Mouse (Mus musculus) kidney, adult 18-20 months (tissue): Measurements from ENCODE around the gene Kras.

ENCODE experiments used
- DNase-seq: peaks from one replicate; pipeline ENCODE4 v3.0.0; 2021

The Kras gene

GRCm38 (mm10) chr6:145186096-145186495 lies 63.9 kb downstream of the Kras start:
- DNase-seq: no peak

GRCm38 (mm10) chr6:145182044-145182443 lies 68.0 kb downstream of the Kras start:
- DNase-seq: no peak

GRCm38 (mm10) chr6:145179665-145180064 lies 70.4 kb downstream of the Kras start:
- DNase-seq: peak; percentile 65

GRCm38 (mm10) chr6:145176474-145176873 lies 73.6 kb downstream of the Kras start:
- no peak for DNase-seq

GRCm38 (mm10) chr6:145175571-145175981 lies 74.5 kb downstream of the Kras start:
- DNase-seq: no peak

GRCm38 (mm10) chr6:145173781-145174191 lies 76.3 kb downstream of the Kras start:
- peak; percentile 91 for DNase-seq

GRCm38 (mm10) chr6:145171892-145172606 lies 78.0 kb downstream of the Kras start:
- no peak for DNase-seq
